Mouse (Mus musculus): ENCODE data around the gene Car4.

DNA sequence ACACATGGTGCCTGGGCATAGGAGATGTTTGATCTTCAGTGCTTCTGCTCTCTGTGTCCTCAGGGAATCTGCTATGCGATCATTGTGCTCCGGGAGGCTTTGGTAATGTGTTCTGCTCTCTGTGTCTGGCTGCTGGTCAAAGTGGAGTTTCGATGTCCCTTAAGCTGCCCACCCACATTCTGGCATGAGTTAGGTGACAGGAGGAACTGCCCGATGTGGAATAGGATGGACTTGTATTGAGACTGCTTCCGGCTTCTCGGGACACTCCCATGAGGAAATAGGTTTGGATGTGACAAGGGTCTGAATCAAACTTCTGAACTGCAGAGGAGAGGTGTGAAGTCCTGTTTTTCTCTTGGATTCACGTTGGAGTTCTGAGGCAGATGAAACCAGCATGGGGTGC is 17.0 kb downstream of the Car4 start:
- no peak for TF ChIP-seq MAX (IDR thresholded peaks at IDR 0.05; ENCODE audit: low read depth)
- no peak for TF ChIP-seq SRF (IDR thresholded peaks at IDR 0.05; ENCODE audit: control insufficient read depth, insufficient read length, low read depth)
- no peak for TF ChIP-seq POLR2A (IDR thresholded peaks at IDR 0.05; ENCODE audit: insufficient read length, low read depth)
- no peak for TF ChIP-seq POLR2AphosphoS2 (IDR thresholded peaks at IDR 0.05; ENCODE audit: insufficient read length, low read depth)
- no peak for TF ChIP-seq USF1 (IDR thresholded peaks at IDR 0.05; ENCODE audit: low read depth)
- TF ChIP-seq TCF3 (IDR thresholded peaks at IDR 0.05; ENCODE audit: insufficient read length, low read depth) = no peak
- no peak for TF ChIP-seq E2F4 (IDR thresholded peaks at IDR 0.05; ENCODE audit: insufficient read depth)
- TF ChIP-seq CEBPB (IDR thresholded peaks at IDR 0.05; ENCODE audit: insufficient read depth, poor library complexity, severe bottlenecking) = no peak
- TF ChIP-seq TCF12 (IDR thresholded peaks at IDR 0.05; ENCODE audit: insufficient read depth, poor library complexity, severe bottlenecking) = no peak

Data from myocyte (in vitro differentiated cells).